Mouse (Mus musculus) heart, postnatal 25 days (tissue): ENCODE data around the gene Dzip1. TPM values are rescaled to one million over a fixed set of nuclear protein-coding genes. Genes with fewer than 3 reads are reported as not detected.

Experiments used
- DNase-seq: peaks from one replicate; pipeline ENCODE4 v3.0.0; 2022; ENCODE audit warnings: low spot score
- intact Hi-C: fragments of 180-260 bp; cut with DNase I; formaldehyde crosslinking; loops from one replicate; pipeline ENCODE4 v1.15.1; 2025
- total RNA-seq, 2 experiments: library from RNA; stranded (reverse); gene quantifications; 2 replicates each; pipeline ENCODE4 v1.2.3; 2021

Gene Dzip1
- total RNA-seq, 2 experiments from 2014 or later = 2.2 to 2.3 TPM

- intact Hi-C loops = no loop called here
- DNase-seq = no peak
Measured at GRCm38 (mm10) chr14:118842353-118842752, 82.9 kb downstream of the Dzip1 start.

- DNase-seq = no peak
- intact Hi-C loops = no loop called here
Measured at GRCm38 (mm10) chr14:118840027-118840426, 85.2 kb downstream of the Dzip1 start.

GRCm38 (mm10) chr14:118839416-118839815 is 85.8 kb downstream of the Dzip1 start:
- no peak for DNase-seq
- intact Hi-C loops = no loop called here

GRCm38 (mm10) chr14:118838556-118839120 is 86.6 kb downstream of the Dzip1 start:
- intact Hi-C loops = no loop called here
- DNase-seq = no peak

- no peak for DNase-seq
- intact Hi-C loops = no loop called here
Measured at GRCm38 (mm10) chr14:118836754-118837153, 88.5 kb downstream of the Dzip1 start.

GRCm38 (mm10) chr14:118836145-118836544 is 89.1 kb downstream of the Dzip1 start:
- DNase-seq = no peak
- intact Hi-C loops = no loop called here

GRCm38 (mm10) chr14:118834313-118834712 is 90.9 kb downstream of the Dzip1 start:
- no peak for DNase-seq
- intact Hi-C loops = no loop called here

GRCm38 (mm10) chr14:118833241-118833640 is 92.0 kb downstream of the Dzip1 start:
- intact Hi-C loops = no loop called here
- DNase-seq = no peak

- DNase-seq = no peak
- intact Hi-C loops = no loop called here
Measured at GRCm38 (mm10) chr14:118831597-118831996, 93.7 kb downstream of the Dzip1 start.

GRCm38 (mm10) chr14:118829331-118830095 is 95.7 kb downstream of the Dzip1 start:
- intact Hi-C loops = no loop called here
- DNase-seq = no peak

- DNase-seq = no peak
- intact Hi-C loops = no loop called here
Measured at GRCm38 (mm10) chr14:118827283-118827904, 97.9 kb downstream of the Dzip1 start.

GRCm38 (mm10) chr14:118826346-118826745 is 98.9 kb downstream of the Dzip1 start:
- no peak for DNase-seq
- intact Hi-C loops = no loop called here

Other genes with a start within 250 kb of the Dzip1 start
- 1 to 10 TPM; 7.6 to 7.9 TPM for gene Abcc4, start 219.2 kb downstream of the Dzip1 start, total RNA-seq
- under 1 TPM in 1 of 2 experiments, not detected in 1; 0.22 TPM for gene Cldn10, start 137.6 kb downstream of the Dzip1 start, total RNA-seq
- 10 to 100 TPM; 28.8 to 33.1 TPM for gene Dnajc3, start 12.5 kb upstream of the Dzip1 start, total RNA-seq
- gene Uggt2, start 174.0 kb upstream of the Dzip1 start, total RNA-seq = 1 to 10 TPM; 6.0 to 6.2 TPM
- not detected for gene Hs6st3, start 212.9 kb upstream of the Dzip1 start, total RNA-seq